Mouse (Mus musculus) CH12.LX (cell line): ENCODE measurements around the gene Clca2. TPM values are rescaled to one million over a fixed set of nuclear protein-coding genes. Genes with fewer than 3 reads are reported as not detected.

Experiments used
- DNase-seq: peaks from one replicate; pipeline ENCODE4 v3.0.0-alpha.2; 2013; ENCODE audit errors: extremely low read depth
- H3K27ac ChIP-seq: 2 replicates; pipeline ENCODE4 v1.5.1; 2012; ENCODE audit warnings: low read depth, mild to moderate bottlenecking, control low read depth, moderate library complexity; ENCODE audit not compliant: insufficient read depth
- H3K27me3 ChIP-seq: replicated peaks from 2 replicates; pipeline ENCODE3; 2012; ENCODE audit warnings: inconsistent platforms
- H3K36me3 ChIP-seq, 2 experiments: replicated peaks in 1 of 2; 2 replicates each; pipeline versions ENCODE3 to v1.6.1; 2012; ENCODE audit warnings: inconsistent platforms in 1 of 2, low read length in 1 of 2, mild to moderate bottlenecking in 1 of 2, mixed read lengths in 1 of 2, moderate library complexity in 1 of 2; ENCODE audit not compliant: control insufficient read depth in 1 of 2, insufficient read depth in 1 of 2
- H3K4me1 ChIP-seq, 2 experiments: 2 replicates each; pipeline ENCODE4 v1.6.1; 2012; ENCODE audit warnings: inconsistent platforms in 1 of 2, moderate library complexity in 1 of 2; ENCODE audit not compliant: insufficient read depth in 2 of 2, control insufficient read depth in 1 of 2
- H3K4me2 ChIP-seq: 2 replicates; pipeline ENCODE4 v1.6.1; 2012; ENCODE audit warnings: low read depth, mild to moderate bottlenecking, control low read depth; ENCODE audit not compliant: poor library complexity, insufficient read depth, severe bottlenecking
- H3K4me3 ChIP-seq, 3 experiments: fragments of 150-350 bp in 1 of 3; sonication (generic) in 1 of 3; replicated peaks in 1 of 3; 2 replicates each; pipeline versions ENCODE3 to v1.5.1; 2011 to 2012; ENCODE audit warnings: low read depth in 2 of 3, low read length in 2 of 3, mild to moderate bottlenecking in 2 of 3, moderate library complexity in 2 of 3, control low read depth in 1 of 3, improper control_type of control experiment in 1 of 3, inconsistent platforms in 1 of 3, mixed read lengths in 1 of 3; ENCODE audit not compliant: poor library complexity in 1 of 3
- H3K79me2 ChIP-seq: replicated peaks from 2 replicates; pipeline ENCODE4 v1.6.1; 2012; ENCODE audit warnings: mild to moderate bottlenecking, moderate library complexity; ENCODE audit not compliant: control insufficient read depth, poor library complexity, insufficient read depth, severe bottlenecking; ENCODE audit errors: extremely low read depth
- H3K9ac ChIP-seq: 2 replicates; pipeline ENCODE4 v1.6.1; 2012; ENCODE audit warnings: low read depth, mild to moderate bottlenecking, control low read depth, moderate library complexity; ENCODE audit not compliant: insufficient read depth
- H3K9me3 ChIP-seq: replicated peaks from 2 replicates; pipeline ENCODE3; 2012; ENCODE audit warnings: low read length, inconsistent platforms, mixed read lengths
- CHD1 ChIP-seq: IDR thresholded peaks from 2 replicates; pipeline ENCODE4 v1.6.1; 2012; ENCODE audit warnings: low read depth, low read length, improper control_type of control experiment, inconsistent platforms
- CHD2 ChIP-seq: IDR thresholded peaks from 2 replicates; pipeline ENCODE4 v1.6.1; 2011; ENCODE audit warnings: low read length, improper control_type of control experiment
- CTCF ChIP-seq, 2 experiments: IDR thresholded peaks in 1 of 2; conservative IDR thresholded peaks in 1 of 2; 2 replicates each; pipeline ENCODE4 v1.5.1; 2011 to 2012; ENCODE audit warnings: low read depth in 2 of 2, low read length in 2 of 2, improper control_type of control experiment in 1 of 2, inconsistent platforms in 1 of 2, mild to moderate bottlenecking in 1 of 2, moderate library complexity in 1 of 2
- ELF1 ChIP-seq: IDR thresholded peaks from 2 replicates; pipeline ENCODE4 v1.6.1; 2014; ENCODE audit warnings: low read depth, mild to moderate bottlenecking, inconsistent platforms, low read length, improper control_type of control experiment
- ETS1 ChIP-seq: conservative IDR thresholded peaks from 2 replicates; pipeline ENCODE4 v1.6.1; 2012; ENCODE audit warnings: low read depth, mild to moderate bottlenecking, inconsistent platforms, low read length, improper control_type of control experiment, moderate library complexity
- HCFC1 ChIP-seq: IDR thresholded peaks from 2 replicates; pipeline ENCODE4 v1.6.1; 2012; ENCODE audit warnings: low read depth, mild to moderate bottlenecking, inconsistent platforms, low read length, improper control_type of control experiment
- JUN ChIP-seq: IDR thresholded peaks from 2 replicates; pipeline ENCODE4 v1.6.1; 2011; ENCODE audit warnings: low read depth, mild to moderate bottlenecking, low read length, improper control_type of control experiment, moderate library complexity; ENCODE audit not compliant: insufficient read depth
- KAT2A ChIP-seq: IDR thresholded peaks from 2 replicates; pipeline ENCODE4 v1.6.1; 2012; ENCODE audit warnings: low read length, improper control_type of control experiment, inconsistent platforms; ENCODE audit not compliant: insufficient replicate concordance
- MAZ ChIP-seq: IDR thresholded peaks from 2 replicates; pipeline ENCODE4 v1.6.1; 2012; ENCODE audit warnings: low read depth, mild to moderate bottlenecking, inconsistent platforms, low read length, improper control_type of control experiment, moderate library complexity
- MEF2A ChIP-seq: IDR thresholded peaks from 2 replicates; pipeline ENCODE4 v1.6.1; 2014; ENCODE audit warnings: low read depth, mild to moderate bottlenecking, inconsistent platforms, low read length, improper control_type of control experiment, borderline replicate concordance
- MXI1 ChIP-seq: IDR thresholded peaks from 2 replicates; pipeline ENCODE4 v1.6.1; 2011; ENCODE audit warnings: mild to moderate bottlenecking, low read depth, low read length, improper control_type of control experiment
- MYC ChIP-seq: IDR thresholded peaks from 2 replicates; pipeline ENCODE4 v1.6.1; 2011; ENCODE audit warnings: low read depth, mild to moderate bottlenecking, improper control_type of control experiment, low read length
- NRF1 ChIP-seq: IDR thresholded peaks from 2 replicates; pipeline ENCODE4 v1.6.1; 2014; ENCODE audit warnings: low read depth, mild to moderate bottlenecking, inconsistent platforms, low read length, improper control_type of control experiment, moderate library complexity
- RAD21 ChIP-seq: IDR thresholded peaks from 2 replicates; pipeline ENCODE4 v1.6.1; 2011; ENCODE audit warnings: low read depth, mild to moderate bottlenecking, low read length, improper control_type of control experiment, moderate library complexity
- RCOR1 ChIP-seq: conservative IDR thresholded peaks from 2 replicates; pipeline ENCODE4 v1.6.1; 2012; ENCODE audit warnings: low read depth, mild to moderate bottlenecking, inconsistent platforms, low read length, improper control_type of control experiment
- SMC3 ChIP-seq: IDR thresholded peaks from 2 replicates; pipeline ENCODE4 v1.6.1; 2011; ENCODE audit warnings: low read depth, low read length, improper control_type of control experiment
- TCF12 ChIP-seq: IDR thresholded peaks from 2 replicates; pipeline ENCODE4 v1.6.1; 2014; ENCODE audit warnings: low read depth, mild to moderate bottlenecking, inconsistent platforms, low read length, improper control_type of control experiment
- USF1 ChIP-seq: IDR thresholded peaks from 2 replicates; pipeline ENCODE4 v1.6.1; 2014; ENCODE audit warnings: low read depth, mild to moderate bottlenecking, inconsistent platforms, low read length, improper control_type of control experiment
- USF2 ChIP-seq: conservative IDR thresholded peaks from 2 replicates; pipeline ENCODE4 v1.6.1; 2011; ENCODE audit warnings: low read depth, low read length, improper control_type of control experiment
- ZC3H11A ChIP-seq: IDR thresholded peaks from 2 replicates; pipeline ENCODE4 v1.6.1; 2012; ENCODE audit warnings: low read depth, mild to moderate bottlenecking, inconsistent platforms, low read length, improper control_type of control experiment
- ZKSCAN1 ChIP-seq: IDR thresholded peaks from 2 replicates; pipeline ENCODE4 v1.6.1; 2012; ENCODE audit warnings: low read depth, inconsistent platforms, low read length, improper control_type of control experiment, borderline replicate concordance
- ZNF384 ChIP-seq: IDR thresholded peaks from 2 replicates; pipeline ENCODE4 v1.6.1; 2012; ENCODE audit warnings: low read depth, low read length, improper control_type of control experiment, inconsistent platforms
- dilution Hi-C: fragments of 300-500 bp; cut with MboI; formaldehyde crosslinking; loops from 2 replicates; pipeline ENCODE4 v1.14.3; 2020; ENCODE audit warnings: low sequenced_read_pairs; ENCODE audit not compliant: extremely low pct_unique_long_range_greater_than_20kb, extremely low pct_ligation_motif_present
- in situ Hi-C: fragments of 300-500 bp; cut with MboI; formaldehyde crosslinking; loops from 3 replicates; pipeline ENCODE4 v1.14.3; 2019; ENCODE audit warnings: low sequenced_read_pairs, low pct_ligation_motif_present, low pct_unique_long_range_greater_than_20kb, mixed read lengths
- polyA plus RNA-seq: library from polyadenylated mRNA; unstranded; fragments of >175 nt; gene quantifications from 2 replicates; pipeline ENCODE4 v1.2.1, GENCODE M21; 2012; ENCODE audit warnings: low read depth; ENCODE audit not compliant: insufficient read length
- total RNA-seq, 2 experiments: library from RNA; depleted of rRNA; stranded (reverse); fragments of 300-350 nt in 1 of 2; fragments of >200 nt in 1 of 2; gene quantifications; 2 replicates each; pipeline ENCODE4 v1.2.3; 2012 to 2014

Clca2 gene
- total and polyA plus RNA-seq, 3 experiments, result 0.07 to 0.17 (median 0.13) TPM

- Histone ChIP-seq H3K4me3 (no peak overlapping the region), H3K27ac (no peak overlapping the region), H3K27me3 (no peaks in the 10 kb centered on the region), H3K9me3 (no peaks in the 10 kb centered on the region), H3K9ac (no peak overlapping the region), H3K4me2 (no peak overlapping the region), H3K4me1 (peaks cover 8 to 43% of the 10 kb centered on the region in 2 experiments), H3K79me2 (no peaks in the 10 kb centered on the region), H3K36me3 (peaks cover 13 to 58% of the 10 kb centered on the region in 2 experiments)
- DNase-seq, result no peak
- TF ChIP-seq MEF2A (no peak), ZC3H11A (no peak), NRF1 (no peak), HCFC1 (no peak), USF1 (no peak), CHD1 (no peak), ETS1 (no peak), RCOR1 (no peak), CHD2 (no peak), JUN (no peak), ZKSCAN1 (no peak), MYC (no peak), ELF1 (no peak), TCF12 (no peak), RAD21 (no peak), MXI1 (no peak), MAZ (no peak), USF2 (no peak), ZNF384 (no peak), SMC3 (no peak)
- dilution Hi-C loops, result no loop called here
- in situ Hi-C loops, result no loop called here
Measured at GRCm38 (mm10) chr3:145143856-145144255, 44.6 kb upstream of the Clca2 start.

- TF ChIP-seq CTCF (conservative IDR thresholded peaks at IDR 0.05 in 1 of 2, IDR thresholded peaks at IDR 0.05 in 1 of 2; ENCODE audit: low read depth in 2 of 2, low read length in 2 of 2), result no peak
- no peak for TF ChIP-seq CHD2
- TF ChIP-seq USF2, result no peak
- no peak for TF ChIP-seq KAT2A
- TF ChIP-seq MEF2A, result peak; percentile 50; the same call in 1 of the 2 replicates
- no peak for TF ChIP-seq ELF1
- TF ChIP-seq, all 38 proteins: peak for 1
- in situ Hi-C loops, result no loop called here
- peaks cover 17 to 61% of the 10 kb centered on the region in 2 experiments for H3K36me3 ChIP-seq
Measured at GRCm38 (mm10) chr3:145142925-145143324, 43.7 kb upstream of the Clca2 start.

More at GRCm38 (mm10) chr3:145142925-145143324, 43.7 kb upstream of the Clca2 start:
- Histone ChIP-seq H3K27ac (no peak overlapping the region), H3K4me1 (peaks cover 8 to 43% of the 10 kb centered on the region in 2 experiments), H3K4me3 (no peak overlapping the region), H3K9ac (no peak overlapping the region), H3K27me3 (no peaks in the 10 kb centered on the region), H3K4me2 (no peak overlapping the region), H3K9me3 (no peaks in the 10 kb centered on the region), H3K79me2 (no peaks in the 10 kb centered on the region)
- peak; percentile 55 for DNase-seq
- dilution Hi-C loops, result no loop called here
